Mouse (Mus musculus) intestine, embryonic 16.5 days (tissue): Measurements from ENCODE around the gene Lmna. TPM values are rescaled to one million over a fixed set of nuclear protein-coding genes. Genes with fewer than 3 reads are reported as not detected.
A peak's percentile ranks its signal among the peaks of the same experiment; 100 is the strongest.

ENCODE experiments used
- ATAC-seq: fragments of 200-750 bp; cut with Nextera tagmentation; 2 replicates; pipeline ENCODE4 v1.8.0; 2017; ENCODE audit warnings: moderate TSS enrichment, moderate library complexity
- H3K27ac ChIP-seq: fragments of 300-500 bp; sonication (generic); 2 replicates; pipeline ENCODE4 v1.5.1; 2014; ENCODE audit warnings: mild to moderate bottlenecking, low read length
- H3K27me3 ChIP-seq: fragments of 300-500 bp; sonication (generic); replicated peaks from 2 replicates; pipeline ENCODE4 v1.6.1; 2014; ENCODE audit warnings: low read length, control low read depth, mixed read lengths; ENCODE audit not compliant: control insufficient read depth, insufficient read depth
- H3K36me3 ChIP-seq: fragments of 300-500 bp; sonication (generic); 2 replicates; pipeline ENCODE4 v1.6.1; 2014; ENCODE audit warnings: low read length, control low read depth; ENCODE audit not compliant: control insufficient read depth, insufficient read depth
- H3K4me1 ChIP-seq: fragments of 300-500 bp; sonication (generic); 2 replicates; pipeline ENCODE4 v1.6.1; 2014; ENCODE audit warnings: low read length, control low read depth, mixed read lengths; ENCODE audit not compliant: control insufficient read depth, insufficient read depth
- H3K4me2 ChIP-seq: fragments of 300-500 bp; sonication (generic); 2 replicates; pipeline ENCODE4 v1.6.1; 2014; ENCODE audit warnings: low read depth, low read length, control low read depth
- H3K4me3 ChIP-seq: fragments of 300-500 bp; sonication (generic); 2 replicates; pipeline ENCODE4 v1.5.1; 2014; ENCODE audit warnings: mild to moderate bottlenecking, low read length
- H3K9ac ChIP-seq: fragments of 300-500 bp; sonication (generic); 2 replicates; pipeline ENCODE4 v1.6.1; 2014; ENCODE audit warnings: low read depth, low read length
- H3K9me3 ChIP-seq: fragments of 300-500 bp; sonication (generic); 2 replicates; pipeline ENCODE4 v1.6.1; 2016; ENCODE audit warnings: low read length, control low read depth; ENCODE audit not compliant: control insufficient read depth
- WGBS: fragments of 180-500 bp; shearing (Covaris S2); extraction: QIAGEN DNeasy Blood & Tissue Kit; methylation state at CpG from one replicate; pipeline ENCODE4 v1.1.7; 2014; 5-methylcytosine and 5-hydroxymethylcytosine counted together
- polyA plus RNA-seq: library from polyadenylated mRNA; unstranded; fragments of >200 nt; fragmentation: Nextera tagmentation; extraction: Ambion mirVana; gene quantifications from 2 replicates; pipeline ENCODE4 v1.2.1, GENCODE M21; 2015

Lmna gene
- polyA plus RNA-seq, 1 experiment from 2014 or later = 127 TPM

DNA sequence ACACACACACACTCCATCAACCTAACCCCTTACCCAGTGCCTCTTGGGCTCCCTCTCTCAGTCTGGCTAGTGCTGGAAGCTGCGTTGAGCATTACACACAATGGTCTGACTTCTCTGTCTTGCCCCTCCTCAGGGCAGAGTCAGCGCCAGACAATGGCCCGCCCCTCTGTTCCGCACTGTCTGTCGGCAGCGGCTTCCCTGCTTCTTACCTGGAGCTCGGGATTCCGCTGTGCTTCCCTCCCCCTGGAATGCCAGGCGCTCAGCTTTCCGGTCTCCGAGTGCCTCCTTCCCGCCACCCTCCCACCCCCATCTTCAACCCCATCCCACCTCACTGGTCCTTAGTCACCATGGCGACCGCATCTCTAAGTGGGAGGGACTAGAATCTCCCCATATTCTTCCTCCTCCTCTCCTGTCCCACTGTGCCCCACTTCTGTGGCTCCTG is 51.0 kb downstream of the Lmna start:
- Histone ChIP-seq H3K4me2 (no peak overlapping the region), H3K4me3 (no peak overlapping the region), H3K9me3 (no peaks in the 10 kb centered on the region), H3K4me1 (peaks cover 20% of the 10 kb centered on the region), H3K27me3 (0 out of 2 replicates have a peak, but pooled peaks cover 3% of the 10 kb centered on the region), H3K36me3 (no peaks in the 10 kb centered on the region), H3K27ac (no peak overlapping the region), H3K9ac (0 out of 2 replicates have a peak overlapping the region, but pooled peaks have one; percentile 24)
- no peak for ATAC-seq
- WGBS = 3% methylated on average over 14 of the region's 14 CpGs

GRCm38 (mm10) chr3:88456746-88457532 is 52.8 kb downstream of the Lmna start:
- no peak overlapping the region for H3K4me3 ChIP-seq
- 60% methylated on average over 7 of the region's 7 CpGs for WGBS
- 0 out of 2 replicates have a peak, but pooled peaks cover 3% of the 10 kb centered on the region for H3K27me3 ChIP-seq
- H3K4me2 ChIP-seq = no peak overlapping the region
- H3K36me3 ChIP-seq = no peaks in the 10 kb centered on the region
- no peaks in the 10 kb centered on the region for H3K9me3 ChIP-seq
- peak overlapping the region; percentile 30; the same call in 1 of the 2 replicates for H3K9ac ChIP-seq
- H3K4me1 ChIP-seq = peaks cover 26% of the 10 kb centered on the region
- peak overlapping the region; percentile 95 for H3K27ac ChIP-seq
- peak; percentile 4 for ATAC-seq

- peak; percentile 45 for ATAC-seq
- peak overlapping the region; percentile 95 for H3K27ac ChIP-seq
- 0 out of 2 replicates have a peak overlapping the region, but pooled peaks have one; percentile 42 for H3K4me3 ChIP-seq
- 0 out of 2 replicates have a peak, but pooled peaks cover 3% of the 10 kb centered on the region for H3K27me3 ChIP-seq
- 63% methylated on average over 8 of the region's 8 CpGs for WGBS
- H3K9ac ChIP-seq = 0 out of 2 replicates have a peak overlapping the region, but pooled peaks have one; percentile 14
- no peaks in the 10 kb centered on the region for H3K9me3 ChIP-seq
- no peaks in the 10 kb centered on the region for H3K36me3 ChIP-seq
- peak overlapping the region; percentile 60 for H3K4me2 ChIP-seq
- H3K4me1 ChIP-seq = peaks cover 26% of the 10 kb centered on the region
Observed at GRCm38 (mm10) chr3:88456313-88456712, 53.4 kb downstream of the Lmna start.

GRCm38 (mm10) chr3:88455588-88456264 is 54.0 kb downstream of the Lmna start:
- H3K36me3 ChIP-seq = no peaks in the 10 kb centered on the region
- peaks cover 32% of the 10 kb centered on the region for H3K4me1 ChIP-seq
- H3K4me3 ChIP-seq = peak overlapping the region; percentile 42
- peak overlapping the region; percentile 60 for H3K4me2 ChIP-seq
- ATAC-seq = peak; percentile 66
- no peaks in the 10 kb centered on the region for H3K9me3 ChIP-seq
- H3K27me3 ChIP-seq = 0 out of 2 replicates have a peak, but pooled peaks cover 3% of the 10 kb centered on the region
- peak overlapping the region; percentile 95 for H3K27ac ChIP-seq
- WGBS = 62% methylated on average over 18 of the region's 18 CpGs
- H3K9ac ChIP-seq = peak overlapping the region; percentile 72

- Histone ChIP-seq H3K4me1 (peaks cover 39% of the 10 kb centered on the region), H3K9ac (peak overlapping the region; percentile 72), H3K4me2 (peak overlapping the region; percentile 60), H3K9me3 (no peaks in the 10 kb centered on the region), H3K27ac (peak overlapping the region; percentile 95), H3K36me3 (no peaks in the 10 kb centered on the region), H3K27me3 (0 out of 2 replicates have a peak, but pooled peaks cover 3% of the 10 kb centered on the region), H3K4me3 (peak overlapping the region; percentile 42)
- WGBS = 42% methylated on average over 9 of the region's 9 CpGs
- ATAC-seq = peak; percentile 72
Observed at GRCm38 (mm10) chr3:88454762-88455587, 54.8 kb downstream of the Lmna start.

- ATAC-seq = no peak
- Histone ChIP-seq H3K27me3 (0 out of 2 replicates have a peak, but pooled peaks cover under 1% of the 10 kb centered on the region), H3K27ac (no peak overlapping the region), H3K36me3 (no peaks in the 10 kb centered on the region), H3K9me3 (no peaks in the 10 kb centered on the region), H3K4me2 (peak overlapping the region; percentile 60; the same call in 1 of the 2 replicates), H3K4me1 (peaks cover 49% of the 10 kb centered on the region), H3K4me3 (no peak overlapping the region), H3K9ac (peak overlapping the region; percentile 21; the same call in 1 of the 2 replicates)
- WGBS = 84% methylated on average over 8 of the region's 8 CpGs
Observed at GRCm38 (mm10) chr3:88453986-88454385, 55.8 kb downstream of the Lmna start.

DNA sequence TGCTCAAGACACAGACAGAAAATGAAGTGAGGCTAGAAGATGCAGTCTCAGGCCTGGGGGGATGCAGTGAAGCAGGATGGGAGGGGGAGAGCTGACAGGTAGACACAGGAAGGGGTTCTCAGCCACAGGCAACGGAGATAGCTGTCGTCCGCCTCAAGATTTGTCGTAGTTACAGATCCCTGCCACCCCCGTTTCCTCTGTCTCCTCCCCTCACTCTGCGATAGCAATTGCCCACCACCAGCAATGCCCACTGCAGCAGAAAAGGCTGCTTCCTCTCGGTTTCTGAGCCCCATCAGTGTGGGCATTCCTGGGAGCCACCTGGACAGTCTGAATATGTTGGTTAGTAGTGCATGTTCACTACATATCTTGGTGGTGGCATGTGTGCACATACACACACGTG is 56.4 kb downstream of the Lmna start:
- Histone ChIP-seq H3K4me3 (no peak overlapping the region), H3K4me2 (0 out of 2 replicates have a peak overlapping the region, but pooled peaks have one; percentile 4), H3K27ac (no peak overlapping the region), H3K9me3 (no peaks in the 10 kb centered on the region), H3K27me3 (no peaks in the 10 kb centered on the region), H3K9ac (0 out of 2 replicates have a peak overlapping the region, but pooled peaks have one; percentile 1), H3K36me3 (no peaks in the 10 kb centered on the region), H3K4me1 (peaks cover 49% of the 10 kb centered on the region)
- no peak for ATAC-seq
- 70% methylated on average over 8 of the region's 8 CpGs for WGBS

GRCm38 (mm10) chr3:88452716-88453115 is 57.0 kb downstream of the Lmna start:
- no peak overlapping the region for H3K27ac ChIP-seq
- no peaks in the 10 kb centered on the region for H3K36me3 ChIP-seq
- 68% methylated on average over 6 of the region's 6 CpGs for WGBS
- no peak overlapping the region for H3K4me3 ChIP-seq
- peaks cover 52% of the 10 kb centered on the region for H3K4me1 ChIP-seq
- H3K9ac ChIP-seq = 0 out of 2 replicates have a peak overlapping the region, but pooled peaks have one; percentile 1
- H3K9me3 ChIP-seq = no peaks in the 10 kb centered on the region
- ATAC-seq = no peak
- H3K27me3 ChIP-seq = no peaks in the 10 kb centered on the region
- H3K4me2 ChIP-seq = 0 out of 2 replicates have a peak overlapping the region, but pooled peaks have one; percentile 4
